Mouse (Mus musculus) embryonic fibroblast, embryonic 13.5 days (primary cell): ENCODE results near the gene Gm7271. TPM values are rescaled to one million over a fixed set of nuclear protein-coding genes. Genes with fewer than 3 reads are reported as not detected.

Source experiments
- H3K27ac ChIP-seq: 2 replicates; pipeline ENCODE4 v1.5.1; 2012; ENCODE audit warnings: low read length, control low read depth, inconsistent platforms; ENCODE audit not compliant: insufficient read depth
- H3K4me1 ChIP-seq: 2 replicates; pipeline ENCODE4 v1.6.1; 2011; ENCODE audit warnings: low read length; ENCODE audit not compliant: control insufficient read depth, insufficient read depth
- H3K4me3 ChIP-seq: 2 replicates; pipeline ENCODE4 v1.5.1; 2011; ENCODE audit warnings: mild to moderate bottlenecking, control low read depth, low read length; ENCODE audit not compliant: insufficient read depth
- CTCF ChIP-seq: IDR thresholded peaks from 2 replicates; pipeline ENCODE4 v1.5.1; 2011; ENCODE audit warnings: mild to moderate bottlenecking, control low read depth, low read length, moderate library complexity, borderline replicate concordance; ENCODE audit not compliant: insufficient read depth
- POLR2A ChIP-seq: IDR thresholded peaks from 2 replicates; pipeline ENCODE4 v1.6.1; 2011; ENCODE audit warnings: low read depth, mild to moderate bottlenecking, control low read depth, low read length, moderate library complexity
- polyA plus RNA-seq: library from polyadenylated mRNA; stranded (reverse); fragments of >200 nt; gene quantifications from 2 replicates; pipeline ENCODE4 v1.2.4, GENCODE M21; 2011; ENCODE audit warnings: low read depth; ENCODE audit not compliant: missing spikeins, insufficient read length

The Gm7271 gene
- polyA plus RNA-seq, 1 experiment = not detected

GRCm38 (mm10) chr5:76525829-76526228 is 42.0 kb downstream of the Gm7271 start:
- TF ChIP-seq CTCF = no peak
- no peak for TF ChIP-seq POLR2A
- Histone ChIP-seq H3K4me3 (no peak overlapping the region), H3K4me1 (no peaks in the 10 kb centered on the region), H3K27ac (no peak overlapping the region)

DNA sequence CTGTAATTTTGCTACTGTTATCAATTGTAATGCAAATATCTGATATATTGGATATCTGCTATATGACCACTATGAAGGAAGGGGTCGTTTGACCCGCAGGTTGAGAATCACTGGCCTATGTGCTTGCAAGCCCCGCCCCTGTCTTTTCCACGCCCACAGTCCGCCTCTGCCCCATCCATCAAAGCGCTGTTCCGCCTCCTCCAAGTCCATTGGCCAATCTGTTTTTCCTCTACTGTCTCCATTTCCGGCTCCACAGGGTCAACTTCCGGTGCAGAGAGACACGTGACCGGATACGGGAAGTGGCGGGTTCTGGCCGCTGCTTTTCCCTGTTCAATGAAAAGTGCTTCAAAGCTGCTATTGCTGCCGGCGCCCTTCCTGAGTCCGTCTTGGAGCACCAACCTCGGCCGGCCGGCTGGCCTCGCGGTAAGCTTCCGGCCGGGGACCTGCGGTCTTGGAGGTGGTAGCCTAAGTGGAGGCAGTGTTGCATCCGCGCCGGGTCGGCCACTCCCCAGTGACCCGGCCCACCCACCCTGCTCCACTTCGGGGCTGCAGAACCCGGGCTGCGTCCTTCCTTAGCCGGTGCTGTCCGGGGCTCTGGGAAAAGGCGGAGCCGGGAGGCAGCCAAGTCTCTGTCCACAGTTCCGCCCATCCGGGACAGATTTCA is 45.3 kb downstream of the Gm7271 start, which contains the start of gene Exoc1:
TSS of gene Exoc1 (plus strand) at position 272 of the 664 bp plus-strand sequence.
- Histone ChIP-seq H3K27ac (peak within 1 kb of the TSS; percentile 32), H3K4me1 (peaks cover 2% of the 10 kb centered on the region), H3K4me3 (peak within 1 kb of the TSS; percentile 79)
- TF ChIP-seq CTCF (no peak), POLR2A (no peak)

GRCm38 (mm10) chr5:76529704-76530066 is 45.8 kb downstream of the Gm7271 start:
- no peak for TF ChIP-seq CTCF
- no peak for TF ChIP-seq POLR2A
- peak overlapping the region; percentile 32 for H3K27ac ChIP-seq
- H3K4me3 ChIP-seq = peak overlapping the region; percentile 79
- H3K4me1 ChIP-seq = peaks cover 2% of the 10 kb centered on the region

DNA sequence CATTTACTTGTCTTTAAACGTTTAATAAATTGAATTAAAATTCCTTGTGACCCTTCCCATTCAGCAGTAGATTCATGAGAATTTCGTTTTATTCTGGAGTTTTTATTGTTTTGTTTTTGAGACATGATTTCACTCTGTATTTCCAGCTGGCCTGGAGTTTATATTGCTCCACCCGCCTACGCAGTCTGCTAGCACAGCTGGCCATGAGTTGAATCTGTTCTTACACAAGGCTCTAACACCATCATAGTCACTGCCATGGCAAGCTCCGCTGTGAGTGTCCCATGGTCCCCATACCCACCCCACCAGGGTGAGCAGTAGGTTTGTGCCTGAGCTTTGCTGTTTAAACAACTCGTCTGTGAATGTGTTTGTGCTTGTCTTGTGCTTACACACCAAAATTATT is 49.3 kb downstream of the Gm7271 start:
- no peak for TF ChIP-seq CTCF
- TF ChIP-seq POLR2A = no peak
- Histone ChIP-seq H3K27ac (no peak overlapping the region), H3K4me1 (peaks cover 2% of the 10 kb centered on the region), H3K4me3 (no peak overlapping the region)

DNA sequence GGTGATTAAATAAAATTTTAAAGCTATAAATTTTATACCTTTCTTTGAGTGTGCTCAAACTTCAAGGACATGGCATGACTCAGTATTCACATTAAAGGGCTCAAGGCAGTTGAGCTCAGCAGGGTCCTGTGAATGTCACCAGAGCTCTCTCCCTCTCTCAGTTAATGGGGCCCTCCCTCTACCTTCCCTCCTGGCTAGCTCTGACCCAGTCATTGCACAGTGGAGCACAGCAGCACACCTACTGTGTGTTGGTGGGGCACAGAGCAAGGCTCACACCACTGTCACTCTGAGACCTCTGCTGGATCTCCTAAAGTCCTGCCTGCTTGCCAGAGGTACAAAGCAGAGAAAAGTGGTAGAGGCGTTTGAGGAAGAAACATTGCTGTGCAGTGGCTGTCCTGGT is 52.4 kb downstream of the Gm7271 start:
- no peak overlapping the region for H3K4me3 ChIP-seq
- H3K4me1 ChIP-seq = peaks cover 6% of the 10 kb centered on the region
- TF ChIP-seq CTCF (no peak), POLR2A (no peak)
- no peak overlapping the region for H3K27ac ChIP-seq

GRCm38 (mm10) chr5:76537578-76537977 is 53.7 kb downstream of the Gm7271 start:
- Histone ChIP-seq H3K27ac (no peak overlapping the region), H3K4me3 (no peak overlapping the region), H3K4me1 (peaks cover 3% of the 10 kb centered on the region)
- TF ChIP-seq CTCF (no peak), POLR2A (no peak)

GRCm38 (mm10) chr5:76540181-76540580 is 56.3 kb downstream of the Gm7271 start:
- Histone ChIP-seq H3K27ac (peak overlapping the region; percentile 87), H3K4me3 (no peak overlapping the region), H3K4me1 (peaks cover 3% of the 10 kb centered on the region)
- TF ChIP-seq POLR2A (no peak), CTCF (no peak)

DNA sequence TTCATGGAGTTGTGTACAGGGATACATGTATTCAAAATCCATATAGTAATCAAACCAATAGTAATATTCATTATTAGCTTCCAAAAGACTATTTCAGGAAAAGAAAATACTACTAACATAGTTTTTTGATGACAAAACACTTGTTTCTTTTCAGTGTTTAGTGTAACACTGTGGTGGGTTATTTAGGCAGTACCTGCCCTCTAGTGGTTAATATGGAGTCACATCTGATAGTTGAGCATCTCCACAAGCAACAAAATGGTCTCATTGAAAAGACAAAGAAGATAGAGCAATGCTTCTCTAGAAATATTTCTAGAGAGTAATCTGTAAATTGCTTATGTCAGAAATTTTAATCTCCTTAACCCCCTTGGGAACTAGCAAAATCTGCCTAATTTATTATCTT is 57.0 kb downstream of the Gm7271 start:
- H3K4me3 ChIP-seq = no peak overlapping the region
- H3K4me1 ChIP-seq = peaks cover 3% of the 10 kb centered on the region
- no peak for TF ChIP-seq CTCF
- TF ChIP-seq POLR2A = no peak
- peak overlapping the region; percentile 87; the same call in 1 of the 2 replicates for H3K27ac ChIP-seq

DNA sequence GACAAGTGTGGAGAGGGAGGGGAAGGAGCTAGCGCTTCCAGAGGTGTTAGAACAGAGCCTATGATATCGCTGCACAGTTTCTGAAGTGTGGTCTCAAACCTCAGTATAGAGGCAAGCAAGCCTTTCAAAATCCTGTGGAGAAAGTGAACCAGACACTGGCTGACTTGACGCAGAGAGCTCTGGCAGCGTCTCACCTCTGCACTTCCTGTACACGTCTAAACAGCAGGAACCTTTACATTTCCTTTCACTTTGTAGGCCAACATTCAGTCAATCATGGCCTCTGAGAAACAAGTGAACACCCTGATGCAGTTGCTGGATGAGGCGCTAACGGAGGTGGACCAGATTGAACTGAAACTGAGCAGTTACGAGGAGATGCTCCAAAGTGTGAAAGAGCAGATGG is 59.4 kb downstream of the Gm7271 start:
- H3K4me1 ChIP-seq = peaks cover 3% of the 10 kb centered on the region
- H3K27ac ChIP-seq = no peak overlapping the region
- no peak overlapping the region for H3K4me3 ChIP-seq
- TF ChIP-seq CTCF (no peak), POLR2A (no peak)

- Histone ChIP-seq H3K27ac (no peak overlapping the region), H3K4me1 (no peaks in the 10 kb centered on the region), H3K4me3 (no peak overlapping the region)
- TF ChIP-seq POLR2A = no peak
- TF ChIP-seq CTCF = no peak
Measured at GRCm38 (mm10) chr5:76550426-76550825, 66.6 kb downstream of the Gm7271 start.

DNA sequence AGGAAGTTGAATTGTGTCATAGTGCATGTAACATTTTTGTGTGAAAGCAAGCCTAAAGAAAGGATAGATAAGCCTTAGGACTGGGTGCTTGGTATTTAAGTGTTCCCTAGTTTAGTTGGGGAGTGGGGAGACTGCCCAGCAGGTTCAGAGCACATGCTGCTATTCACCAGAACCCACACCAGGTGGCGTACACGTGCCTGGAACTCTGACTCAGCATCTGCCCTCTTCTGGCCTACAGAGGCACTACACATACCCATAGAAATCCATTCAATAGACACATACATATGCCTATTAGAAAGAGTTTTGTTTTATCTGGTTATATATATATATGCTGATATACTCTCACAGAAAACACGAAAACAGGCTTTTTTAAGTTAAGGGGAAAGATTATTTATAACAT is 81.5 kb downstream of the Gm7271 start:
- H3K4me1 ChIP-seq = no peaks in the 10 kb centered on the region
- no peak overlapping the region for H3K27ac ChIP-seq
- no peak overlapping the region for H3K4me3 ChIP-seq
- TF ChIP-seq POLR2A = no peak
- peak; percentile 98 for TF ChIP-seq CTCF

Other genes starting within 250 kb of the Gm7271 start
- 25.7 and 29.1 TPM in 2 replicates for gene Clock, start 179.2 kb upstream of the Gm7271 start, polyA plus RNA-seq
- gene Pdcl2, start 152.9 kb upstream of the Gm7271 start, polyA plus RNA-seq = not detected in 2 replicates
- not detected in 2 replicates for gene Nmu, start 120.3 kb upstream of the Gm7271 start, polyA plus RNA-seq
- gene Exoc1, start 45.3 kb downstream of the Gm7271 start, polyA plus RNA-seq = 38.3 and 43.2 TPM in 2 replicates
- 7.4 and 9.7 TPM in 2 replicates for gene Cep135, start 104.7 kb downstream of the Gm7271 start, polyA plus RNA-seq
- gene C530008M17Rik, start 172.5 kb downstream of the Gm7271 start, polyA plus RNA-seq = 17.9 and 21.3 TPM in 2 replicates